Mouse (Mus musculus) thymus, postnatal 36 days (tissue): Measurements from ENCODE around the gene Rab30.

Source experiments
- DNase-seq, 2 experiments: peaks; one replicate each; pipeline ENCODE4 v3.0.0; 2022; ENCODE audit warnings: mixed read lengths in 2 of 2

The Rab30 gene

DNA sequence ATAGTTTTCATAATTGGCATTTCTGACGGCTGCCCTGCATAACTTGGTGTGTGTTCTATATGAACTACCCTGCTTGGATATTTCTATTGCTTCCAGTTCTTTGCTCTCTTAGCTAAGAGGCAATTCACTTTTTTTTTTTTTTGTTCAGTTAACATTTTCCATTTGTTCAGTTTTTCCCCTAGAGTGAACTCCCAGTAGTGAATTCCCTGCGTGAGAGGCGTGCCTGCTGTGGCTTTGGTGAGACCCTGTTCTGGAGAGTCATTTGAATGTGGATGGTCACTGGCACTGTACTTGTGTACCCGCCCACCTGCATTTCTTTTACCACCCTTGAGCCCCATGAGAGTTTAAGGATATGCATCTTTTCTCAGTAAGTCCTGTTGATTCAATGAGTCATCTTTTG, 60.8 kb downstream of the Rab30 start:
- no peak for DNase-seq

DNA sequence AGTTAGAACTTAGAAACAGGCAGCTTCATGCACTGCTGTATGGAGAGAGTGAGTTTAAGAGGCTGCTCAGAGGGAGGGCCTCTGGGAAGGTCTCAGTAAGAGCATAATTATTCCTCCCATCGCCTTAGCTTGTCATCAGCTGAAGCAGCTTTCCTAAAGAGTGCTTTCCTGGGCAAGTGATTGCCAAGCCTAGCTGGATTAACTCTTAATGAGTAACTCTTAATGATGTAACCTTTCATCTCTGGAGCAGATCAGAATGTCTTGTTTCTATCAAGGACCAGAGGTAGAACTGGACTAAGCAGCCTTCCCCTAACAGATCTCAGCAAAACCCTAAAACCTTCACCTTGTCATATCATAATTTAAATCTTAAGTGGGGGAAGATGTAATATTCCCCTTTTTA, 61.8 kb downstream of the Rab30 start:
- DNase-seq: no peak

- DNase-seq: no peak
Observed at GRCm38 (mm10) chr7:92804919-92805668, 63.7 kb downstream of the Rab30 start.

DNA sequence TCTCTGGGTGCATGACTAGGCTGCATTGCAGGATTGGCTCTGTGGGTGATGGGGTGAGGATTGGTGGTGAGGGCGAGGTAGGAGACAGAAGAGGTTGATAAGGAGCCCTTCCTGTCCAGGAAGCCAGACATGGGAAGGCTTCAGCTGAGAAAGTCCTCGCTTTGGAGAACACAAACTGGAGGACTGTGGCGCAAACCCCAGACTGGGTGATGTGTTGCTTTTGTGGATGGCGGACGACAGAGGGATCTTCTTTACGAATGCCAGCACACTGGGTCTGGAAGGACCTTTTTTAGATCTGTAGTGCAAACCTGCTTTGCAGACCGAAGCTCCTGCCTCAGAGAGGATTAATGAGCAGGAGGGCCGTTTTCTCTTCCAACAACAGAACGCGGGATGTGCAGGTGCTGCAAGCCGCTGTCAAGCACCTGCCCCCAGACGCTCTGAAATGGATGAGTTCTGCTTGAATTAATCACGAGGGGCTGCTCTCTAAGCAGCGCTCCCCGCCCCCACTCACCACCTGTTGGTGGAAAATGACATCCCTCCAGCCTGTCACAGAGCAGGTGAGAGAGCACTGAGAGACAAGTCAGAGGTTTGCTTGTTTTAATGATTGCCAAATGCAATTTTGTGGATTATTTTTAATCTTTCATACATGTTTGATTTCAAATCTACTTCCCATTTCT, 65.2 kb downstream of the Rab30 start:
- no peak for DNase-seq

GRCm38 (mm10) chr7:92807482-92807881, 66.1 kb downstream of the Rab30 start:
- no peak for DNase-seq

DNA sequence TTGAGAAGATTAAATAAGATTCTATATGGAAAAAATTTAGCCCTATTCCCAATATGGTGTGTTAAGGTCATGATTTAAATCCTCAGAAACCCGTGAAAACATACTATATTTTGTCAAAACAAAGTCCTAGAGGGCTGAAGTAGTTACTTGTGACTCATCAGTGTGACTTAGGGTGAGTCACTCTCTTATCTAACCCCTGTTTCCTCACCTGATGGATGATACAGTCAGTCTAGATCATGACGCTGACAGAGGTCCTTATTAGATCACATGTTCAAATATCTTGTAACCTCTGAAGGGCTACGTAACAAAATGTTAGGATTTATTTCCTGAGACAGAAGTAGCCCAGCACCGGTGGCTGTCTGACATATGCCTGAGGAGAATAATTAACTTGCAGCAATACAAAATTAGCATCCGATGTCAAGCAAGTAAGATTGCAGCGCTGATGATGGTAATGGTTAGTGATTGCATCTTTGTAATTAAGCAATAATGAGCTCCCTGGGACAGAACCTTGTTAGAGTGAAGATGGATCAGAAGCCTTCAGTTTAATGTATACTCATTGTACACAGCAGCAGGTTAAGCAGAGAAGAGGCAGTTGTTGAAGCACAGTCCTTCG, 70.4 kb downstream of the Rab30 start:
- no peak for DNase-seq

DNA sequence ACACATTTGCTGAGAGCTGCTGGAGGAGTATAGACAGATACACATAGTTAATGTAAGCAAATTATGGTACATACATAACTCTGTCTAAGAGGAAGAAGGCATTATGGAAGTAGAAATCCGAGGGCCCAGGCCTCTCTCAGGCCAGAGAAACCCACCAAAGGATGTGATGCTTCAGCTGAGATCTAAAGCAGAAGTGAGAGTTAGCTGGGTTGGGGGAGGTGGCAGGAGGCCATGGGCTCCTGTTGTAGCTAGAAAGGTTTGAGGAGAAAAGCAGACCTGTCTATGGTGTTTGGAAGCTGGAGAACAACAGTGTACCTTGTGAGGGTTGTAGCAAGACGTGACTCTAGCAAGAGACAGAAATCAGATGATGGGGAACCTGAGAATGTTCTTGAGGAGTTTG, 75.8 kb downstream of the Rab30 start:
- DNase-seq: no peak

GRCm38 (mm10) chr7:92817886-92818285, 76.5 kb downstream of the Rab30 start:
- DNase-seq: no peak

- DNase-seq: no peak
Observed at GRCm38 (mm10) chr7:92819656-92820055, 78.3 kb downstream of the Rab30 start.

GRCm38 (mm10) chr7:92820410-92820809, 79.0 kb downstream of the Rab30 start:
- no peak for DNase-seq

DNA sequence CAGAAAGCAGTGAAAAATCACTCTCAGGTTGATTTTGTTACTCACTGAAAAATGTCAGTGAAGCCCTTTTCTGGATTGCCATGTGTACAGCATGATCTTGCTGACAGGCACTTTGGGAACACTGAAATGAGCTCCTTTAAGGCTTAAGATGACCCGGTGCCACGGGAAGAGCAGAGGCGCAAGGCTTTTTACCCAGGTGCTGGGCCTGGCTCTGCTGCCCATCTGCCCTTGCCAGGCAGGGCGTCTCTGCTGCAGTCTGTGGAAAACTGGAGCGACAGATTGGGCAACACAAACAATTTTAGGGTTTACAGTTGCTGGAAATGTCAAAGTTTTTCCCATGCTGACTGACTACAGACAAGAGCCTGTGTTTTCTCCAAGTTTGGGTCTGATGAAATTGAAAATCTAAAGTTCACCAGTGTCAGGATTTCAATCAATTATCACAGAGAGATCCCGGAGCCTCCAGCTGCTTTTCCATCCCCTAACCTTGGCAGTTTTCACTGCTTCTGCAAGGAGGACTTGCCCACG, 79.6 kb downstream of the Rab30 start:
- no peak for DNase-seq

DNA sequence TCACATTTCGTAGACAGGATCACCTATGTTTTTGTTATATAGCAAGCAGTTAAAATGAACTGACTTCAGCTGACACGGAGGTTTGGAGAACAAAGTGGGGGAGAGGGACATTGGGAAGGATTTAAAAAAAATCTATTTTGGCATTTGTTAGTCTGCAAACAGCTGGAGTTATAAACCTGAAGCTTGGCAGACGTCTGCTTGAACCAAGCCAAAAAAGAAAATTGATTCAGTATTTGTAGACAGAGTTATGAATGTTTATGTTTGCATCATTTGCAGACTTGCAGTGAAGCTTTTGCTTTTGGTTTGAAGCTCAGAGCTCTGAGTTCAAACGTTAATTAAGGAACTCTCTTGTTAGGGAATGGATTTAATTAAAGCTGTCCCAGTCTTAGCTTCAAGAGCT, 80.5 kb downstream of the Rab30 start:
- DNase-seq: no peak

DNA sequence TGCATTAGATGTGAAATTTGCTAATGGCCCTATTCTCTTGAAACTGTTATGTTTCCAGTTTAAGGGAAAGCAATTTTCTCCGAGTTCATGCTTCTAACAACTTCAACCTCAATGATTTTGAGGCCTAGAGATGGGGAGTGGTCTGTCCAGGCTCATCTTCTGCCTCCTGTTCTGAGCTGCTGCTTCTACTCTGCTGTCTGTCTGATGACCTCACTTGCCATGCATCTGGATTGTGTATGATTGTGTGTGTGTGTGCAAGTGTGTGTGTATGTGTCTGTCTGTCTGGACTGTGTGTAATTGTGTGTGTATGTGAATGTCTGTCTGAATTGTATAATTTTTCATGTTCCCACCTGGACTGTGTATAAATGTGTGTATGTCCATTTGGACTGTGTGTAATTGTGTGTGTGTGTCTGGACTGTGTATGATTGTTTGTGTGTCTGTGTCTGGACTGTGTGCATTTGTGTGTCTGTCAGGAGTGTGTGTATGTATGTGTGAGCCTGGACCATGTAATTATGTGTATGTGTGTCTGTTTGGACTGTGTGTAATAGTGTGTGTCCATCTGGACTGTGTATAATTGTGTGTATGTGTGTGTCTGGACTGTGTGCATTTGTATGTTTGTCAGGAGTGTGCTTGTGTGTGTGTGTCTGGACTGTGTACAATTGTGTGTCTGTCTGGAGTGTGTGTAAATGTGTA, 81.2 kb downstream of the Rab30 start:
- no peak for DNase-seq

GRCm38 (mm10) chr7:92826248-92826647, 84.8 kb downstream of the Rab30 start:
- no peak for DNase-seq

GRCm38 (mm10) chr7:92827981-92828380, 86.6 kb downstream of the Rab30 start:
- DNase-seq: no peak

DNA sequence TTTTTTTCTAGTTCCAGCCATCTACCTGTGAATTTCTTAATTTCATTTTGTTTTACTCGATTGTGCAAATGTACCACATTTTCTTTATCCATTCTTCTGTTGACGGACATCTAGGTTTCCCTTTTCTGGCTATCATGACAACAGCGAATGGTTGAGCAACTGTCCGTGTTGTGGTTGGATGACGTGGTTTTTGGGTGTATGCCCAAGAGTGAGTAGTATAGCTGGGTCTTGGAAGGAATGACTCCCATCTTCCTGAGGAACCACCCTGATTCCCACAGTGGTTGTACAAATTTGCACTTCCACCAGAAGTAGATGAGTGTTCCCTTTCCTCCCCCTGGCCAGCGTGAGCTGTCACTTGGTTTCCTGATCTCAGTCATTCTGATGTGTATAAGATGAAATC, 91.0 kb downstream of the Rab30 start:
- no peak for DNase-seq

DNA sequence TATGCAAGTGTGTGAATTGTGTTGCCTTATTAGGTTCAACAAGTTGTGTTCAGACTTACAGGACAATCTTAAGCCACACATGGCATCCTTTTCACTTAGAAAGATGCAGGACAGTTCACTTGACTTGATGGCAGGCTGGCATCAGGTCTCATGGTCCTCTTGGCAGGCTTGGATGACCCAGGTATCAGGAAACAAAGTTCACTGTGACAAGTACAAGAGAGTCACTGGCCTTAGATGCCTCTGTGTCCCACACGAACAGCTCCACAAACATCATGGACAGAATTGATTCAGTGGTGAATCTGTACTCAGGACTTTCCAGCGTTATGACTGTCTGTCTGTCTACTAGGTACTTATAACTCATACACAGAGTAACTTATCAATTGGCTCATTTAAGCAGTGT, 93.0 kb downstream of the Rab30 start:
- no peak for DNase-seq

DNA sequence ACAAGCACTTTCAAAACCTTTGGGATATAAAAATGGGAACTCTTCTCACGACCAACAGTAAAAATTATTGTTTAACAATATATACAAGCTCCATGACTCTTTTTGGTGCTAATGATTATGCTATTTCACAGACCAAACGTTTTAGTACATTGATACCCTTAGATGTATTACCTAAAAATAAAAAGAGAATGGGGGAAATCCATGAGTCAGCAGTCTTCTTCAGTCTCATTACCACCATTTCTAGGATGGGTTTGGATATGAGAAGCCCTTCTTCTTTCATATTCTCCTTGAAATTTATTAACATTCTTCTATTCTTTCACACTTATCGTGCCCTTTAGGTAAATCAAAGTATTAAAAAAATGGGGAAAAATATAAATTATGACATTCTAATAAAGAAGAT, 95.0 kb downstream of the Rab30 start:
- DNase-seq: no peak

- DNase-seq: no peak
Observed at GRCm38 (mm10) chr7:92837226-92837625, 95.8 kb downstream of the Rab30 start.

GRCm38 (mm10) chr7:92837907-92838306, 96.5 kb downstream of the Rab30 start:
- DNase-seq: no peak

GRCm38 (mm10) chr7:92842254-92842653, 100.9 kb downstream of the Rab30 start:
- DNase-seq: no peak

- DNase-seq: no peak
Observed at GRCm38 (mm10) chr7:92848246-92848645, 106.8 kb downstream of the Rab30 start.

DNA sequence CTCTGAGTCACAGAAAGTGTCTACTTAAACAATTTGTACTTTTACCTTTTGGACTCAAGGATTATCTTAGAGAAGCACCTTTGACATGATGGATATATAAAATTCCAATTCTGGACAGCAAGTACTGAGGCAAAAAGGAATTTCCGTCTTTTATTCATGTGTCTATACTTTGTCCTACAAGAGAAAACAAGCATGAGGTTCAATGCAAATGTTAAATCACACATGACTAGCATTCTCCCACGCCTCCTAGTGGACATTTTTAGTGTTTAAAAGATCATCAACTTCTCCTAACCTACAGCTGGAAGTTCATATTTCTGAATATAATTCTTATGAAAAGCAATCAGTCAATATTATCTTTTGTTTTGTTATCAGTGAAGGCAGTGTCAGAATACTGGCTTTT, 125.1 kb downstream of the Rab30 start:
- DNase-seq: no peak
